Mouse (Mus musculus) mammary gland, adult 2 months (tissue): ENCODE data around the gene Gm34302. TPM values are rescaled to one million over a fixed set of nuclear protein-coding genes. Genes with fewer than 3 reads are reported as not detected.

Source experiments
- polyA plus RNA-seq: library from polyadenylated mRNA; depleted of rRNA; stranded (reverse); fragments of >200 nt; gene quantifications from 2 replicates; pipeline ENCODE4 v1.2.3, GENCODE M21; 2012; ENCODE audit warnings: low replicate concordance; rRNA removed

The Gm34302 gene
- polyA plus RNA-seq = not detected in 2 replicates

GRCm38 (mm10) chr3:63483726-63484125 lies at the start of gene Gm34302:
Gm34302 (minus strand) TSS chr3:63483879.

Other genes starting within 250 kb of the Gm34302 start
- gene Mme, start 242.3 kb downstream of the Gm34302 start, polyA plus RNA-seq = 9.6 and 38.9 TPM in 2 replicates